Mouse (Mus musculus): Measurements from ENCODE around the gene Pacsin2. TPM values are rescaled to one million over a fixed set of nuclear protein-coding genes. Genes with fewer than 3 reads are reported as not detected.

The Pacsin2 gene
- polyA plus RNA-seq, 1 experiment = 47.6 TPM

- WGBS = 88% methylated on average over 6 of the region's 6 CpGs
- no peak overlapping the region for H3K4me3 ChIP-seq (replicated peaks; ENCODE audit: control insufficient read depth, low read depth, low read length)
- peak; percentile 47; the same call in 1 of the 2 replicates for TF ChIP-seq CTCF (IDR thresholded peaks at IDR 0.05; ENCODE audit: control insufficient read depth, insufficient read depth, low read length)
- TF ChIP-seq POLR2A (IDR thresholded peaks at IDR 0.05; ENCODE audit: borderline replicate concordance, control insufficient read depth, low read depth, low read length) = no peak
- no peaks in the 10 kb centered on the region for H3K4me1 ChIP-seq (ENCODE audit: control insufficient read depth, insufficient read depth, low read length)
- no peak overlapping the region for H3K27ac ChIP-seq (ENCODE audit: control insufficient read depth, insufficient read depth, low read depth, low read length, poor library complexity)
Measured at GRCm38 (mm10) chr15:83497299-83497698, 32.9 kb upstream of the Pacsin2 start.

- TF ChIP-seq CTCF (IDR thresholded peaks at IDR 0.05; ENCODE audit: control insufficient read depth, insufficient read depth, low read length) = no peak
- TF ChIP-seq POLR2A (IDR thresholded peaks at IDR 0.05; ENCODE audit: borderline replicate concordance, control insufficient read depth, low read depth, low read length) = no peak
- no peak overlapping the region for H3K27ac ChIP-seq (ENCODE audit: control insufficient read depth, insufficient read depth, low read depth, low read length, poor library complexity)
- H3K4me1 ChIP-seq (ENCODE audit: control insufficient read depth, insufficient read depth, low read length) = no peaks in the 10 kb centered on the region
- 85% methylated on average over 22 of the region's 22 CpGs for WGBS
- H3K4me3 ChIP-seq (replicated peaks; ENCODE audit: control insufficient read depth, low read depth, low read length) = no peak overlapping the region
Measured at GRCm38 (mm10) chr15:83495787-83496367, 31.5 kb upstream of the Pacsin2 start.

- H3K4me1 ChIP-seq (ENCODE audit: control insufficient read depth, insufficient read depth, low read length) = no peaks in the 10 kb centered on the region
- H3K4me3 ChIP-seq (replicated peaks; ENCODE audit: control insufficient read depth, low read depth, low read length) = no peak overlapping the region
- no peak overlapping the region for H3K27ac ChIP-seq (ENCODE audit: control insufficient read depth, insufficient read depth, low read depth, low read length, poor library complexity)
- WGBS = 60% methylated on average over 3 of the region's 3 CpGs
- TF ChIP-seq CTCF (IDR thresholded peaks at IDR 0.05; ENCODE audit: control insufficient read depth, insufficient read depth, low read length) (no peak), POLR2A (IDR thresholded peaks at IDR 0.05; ENCODE audit: borderline replicate concordance, control insufficient read depth, low read depth, low read length) (no peak)
Measured at GRCm38 (mm10) chr15:83495195-83495594, 30.8 kb upstream of the Pacsin2 start.

GRCm38 (mm10) chr15:83494572-83494920, 30.1 kb upstream of the Pacsin2 start:
- Histone ChIP-seq H3K4me3 (replicated peaks; ENCODE audit: control insufficient read depth, low read depth, low read length) (no peak overlapping the region), H3K4me1 (ENCODE audit: control insufficient read depth, insufficient read depth, low read length) (no peaks in the 10 kb centered on the region), H3K27ac (ENCODE audit: control insufficient read depth, insufficient read depth, low read depth, low read length, poor library complexity) (no peak overlapping the region)
- TF ChIP-seq CTCF (IDR thresholded peaks at IDR 0.05; ENCODE audit: control insufficient read depth, insufficient read depth, low read length) (no peak), POLR2A (IDR thresholded peaks at IDR 0.05; ENCODE audit: borderline replicate concordance, control insufficient read depth, low read depth, low read length) (no peak)
- 59% methylated on average over 6 of the region's 6 CpGs for WGBS

- H3K4me3 ChIP-seq (replicated peaks; ENCODE audit: control insufficient read depth, low read depth, low read length) = no peak overlapping the region
- TF ChIP-seq POLR2A (IDR thresholded peaks at IDR 0.05; ENCODE audit: borderline replicate concordance, control insufficient read depth, low read depth, low read length) = no peak
- no peak for TF ChIP-seq CTCF (IDR thresholded peaks at IDR 0.05; ENCODE audit: control insufficient read depth, insufficient read depth, low read length)
- 61% methylated on average over 7 of the region's 7 CpGs for WGBS
- H3K4me1 ChIP-seq (ENCODE audit: control insufficient read depth, insufficient read depth, low read length) = no peaks in the 10 kb centered on the region
- H3K27ac ChIP-seq (ENCODE audit: control insufficient read depth, insufficient read depth, low read depth, low read length, poor library complexity) = no peak overlapping the region
Measured at GRCm38 (mm10) chr15:83493856-83494571, 29.6 kb upstream of the Pacsin2 start.

GRCm38 (mm10) chr15:83491891-83492290, 27.5 kb upstream of the Pacsin2 start:
- WGBS = 88% methylated on average over 5 of the region's 5 CpGs
- TF ChIP-seq CTCF (IDR thresholded peaks at IDR 0.05; ENCODE audit: control insufficient read depth, insufficient read depth, low read length) (no peak), POLR2A (IDR thresholded peaks at IDR 0.05; ENCODE audit: borderline replicate concordance, control insufficient read depth, low read depth, low read length) (no peak)
- H3K4me1 ChIP-seq (ENCODE audit: control insufficient read depth, insufficient read depth, low read length) = no peaks in the 10 kb centered on the region
- no peak overlapping the region for H3K4me3 ChIP-seq (replicated peaks; ENCODE audit: control insufficient read depth, low read depth, low read length)
- no peak overlapping the region for H3K27ac ChIP-seq (ENCODE audit: control insufficient read depth, insufficient read depth, low read depth, low read length, poor library complexity)

- no peaks in the 10 kb centered on the region for H3K4me1 ChIP-seq (ENCODE audit: control insufficient read depth, insufficient read depth, low read length)
- no peak overlapping the region for H3K4me3 ChIP-seq (replicated peaks; ENCODE audit: control insufficient read depth, low read depth, low read length)
- WGBS = 93% methylated on average over 20 of the region's 20 CpGs
- no peak overlapping the region for H3K27ac ChIP-seq (ENCODE audit: control insufficient read depth, insufficient read depth, low read depth, low read length, poor library complexity)
- no peak for TF ChIP-seq POLR2A (IDR thresholded peaks at IDR 0.05; ENCODE audit: borderline replicate concordance, control insufficient read depth, low read depth, low read length)
- no peak for TF ChIP-seq CTCF (IDR thresholded peaks at IDR 0.05; ENCODE audit: control insufficient read depth, insufficient read depth, low read length)
Measured at GRCm38 (mm10) chr15:83489471-83489870, 25.1 kb upstream of the Pacsin2 start.

- Histone ChIP-seq H3K4me1 (ENCODE audit: control insufficient read depth, insufficient read depth, low read length) (no peaks in the 10 kb centered on the region; the same call in 1 of the 2 replicates), H3K4me3 (replicated peaks; ENCODE audit: control insufficient read depth, low read depth, low read length) (no peak overlapping the region), H3K27ac (ENCODE audit: control insufficient read depth, insufficient read depth, low read depth, low read length, poor library complexity) (no peak overlapping the region)
- TF ChIP-seq CTCF (IDR thresholded peaks at IDR 0.05; ENCODE audit: control insufficient read depth, insufficient read depth, low read length) (no peak), POLR2A (IDR thresholded peaks at IDR 0.05; ENCODE audit: borderline replicate concordance, control insufficient read depth, low read depth, low read length) (no peak)
- 88% methylated on average over 9 of the region's 9 CpGs for WGBS
Measured at GRCm38 (mm10) chr15:83487477-83488115, 23.2 kb upstream of the Pacsin2 start.

Measured in bone marrow, adult 2 months (tissue).